Mouse (Mus musculus): ENCODE measurements around the gene Dnajc19. TPM values are rescaled to one million over a fixed set of nuclear protein-coding genes. Genes with fewer than 3 reads are reported as not detected.

Gene Dnajc19
- 175 and 193 TPM in 2 replicates for polyA plus RNA-seq (2015; fragmentation: Nextera tagmentation; extraction: Ambion mirVana)

GRCm38 (mm10) chr3:34080900-34081662 is at the start of gene Dnajc19:
Dnajc19 (minus strand) TSS chr3:34081321.

DNA sequence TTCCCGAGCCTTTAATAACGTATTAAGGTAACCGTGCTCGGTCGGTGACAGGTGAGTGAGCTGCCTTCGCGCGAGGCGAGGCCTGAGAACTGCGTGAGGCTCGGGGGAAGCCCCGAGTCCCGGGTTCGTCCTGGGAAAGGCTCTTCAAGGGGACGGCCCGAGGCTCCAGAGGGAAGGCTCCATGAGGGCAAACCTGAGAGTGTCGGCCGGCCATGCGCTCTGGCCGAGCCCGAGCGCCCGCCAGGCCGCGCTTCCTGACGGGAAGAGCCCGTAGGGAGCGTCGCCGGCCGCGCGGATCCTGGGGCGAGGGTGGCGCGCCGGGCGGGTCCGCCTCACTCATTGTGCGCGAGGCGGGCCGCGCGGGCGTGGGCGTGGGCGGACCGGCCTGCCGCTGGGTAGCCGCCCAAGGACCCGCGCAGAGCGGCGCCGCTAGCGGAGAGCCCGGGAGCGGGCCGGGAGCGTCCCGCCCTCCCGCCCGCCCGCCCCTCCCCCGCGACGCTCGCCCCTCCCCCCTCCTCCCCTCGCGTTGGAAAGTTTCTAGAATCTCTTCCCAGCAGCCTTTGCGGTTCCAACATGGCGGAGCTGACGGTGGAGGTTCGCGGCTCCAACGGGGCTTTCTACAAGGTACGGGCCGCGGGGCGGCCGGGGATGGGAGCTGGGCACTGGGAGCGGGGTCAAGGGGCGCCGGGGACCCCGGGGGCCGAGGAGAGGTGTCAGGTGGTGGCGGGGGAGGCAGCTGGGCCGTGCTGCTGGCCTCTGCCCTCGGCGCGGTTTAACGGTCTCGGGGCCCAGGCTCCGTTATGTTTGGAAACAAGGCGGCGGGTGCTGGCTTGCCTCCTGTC is 61.4 kb downstream of the Dnajc19 start, which contains the start of gene Fxr1:
Gene Fxr1 (plus strand): TSS at position 404 of the 842 bp plus-strand sequence.

Other genes with a start within 250 kb of the Dnajc19 start
- 10.7 and 12.8 TPM in 2 replicates for gene Ccdc39, start 237.0 kb downstream of the Dnajc19 start, polyA plus RNA-seq (2015; fragmentation: Nextera tagmentation; extraction: Ambion mirVana)
- 28.8 and 28.9 TPM in 2 replicates for gene Fxr1, start 61.4 kb downstream of the Dnajc19 start, polyA plus RNA-seq (2015; fragmentation: Nextera tagmentation; extraction: Ambion mirVana)

All from neural tube, postnatal 0 days (tissue).